ENCODE assay signal across 8 mouse cellular contexts in the genomic region with DNA sequence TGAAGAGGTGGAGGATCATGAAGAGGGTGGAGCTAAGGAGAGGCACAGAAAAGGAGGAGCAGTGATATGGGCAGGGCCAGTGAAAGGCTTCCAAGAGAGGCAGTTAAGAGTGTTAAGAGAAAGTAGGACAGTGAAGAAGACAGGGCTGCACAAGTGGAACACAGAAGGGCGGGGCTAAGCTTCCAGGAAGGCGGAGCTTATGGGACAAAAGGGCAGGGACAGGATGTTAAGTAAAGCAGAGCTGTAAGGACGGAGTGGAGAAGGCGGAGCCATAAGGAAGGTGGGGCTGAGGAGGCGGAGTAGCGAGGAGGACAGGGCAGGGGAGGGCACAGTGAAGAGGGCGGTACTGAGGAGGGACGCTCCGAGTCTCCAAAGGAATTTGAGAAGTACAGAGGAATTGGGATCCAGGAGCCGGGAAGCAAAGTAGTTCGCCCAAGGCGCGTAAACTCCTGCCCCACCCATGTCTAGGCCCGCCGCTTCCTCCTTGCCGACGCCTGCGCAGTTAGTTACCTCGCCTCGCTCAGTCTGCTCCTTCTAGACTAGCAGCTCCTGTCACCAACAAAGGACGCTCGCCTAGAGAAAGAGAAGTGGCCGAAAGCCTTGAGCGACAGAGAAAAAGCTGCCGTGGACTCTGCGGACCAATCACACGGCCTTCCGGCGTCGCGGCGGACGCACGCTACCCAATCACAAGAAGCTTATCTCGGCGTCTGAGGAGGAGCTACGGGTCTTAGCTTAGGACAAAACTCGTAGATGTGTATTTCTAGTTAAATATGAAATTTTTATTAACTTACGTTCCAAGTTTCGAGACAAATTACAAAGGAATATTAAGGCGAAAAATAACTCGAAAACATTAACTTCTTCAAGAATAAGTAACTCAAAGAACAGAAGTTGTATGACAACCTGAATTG. TPM values are rescaled to one million over a fixed set of nuclear protein-coding genes. Genes with fewer than 3 reads are reported as not detected.
DNase-seq lines count a peak whose midpoint lies in the region; ATAC-seq lines count a peak whose summit lies in the region.

Pdcl (minus strand) TSS at position 700 of the 908 bp plus-strand sequence.

- peak; percentile 92 for ATAC-seq in megakaryocyte progenitor cell, adult 5-6 weeks (replicated peaks; ENCODE audit: poor library complexity)

- DNase-seq in adipocyte (ENCODE audit: low spot score): peak; percentile 100
- peak; percentile 96 for DNase-seq in embryo, embryonic 10 days (ENCODE audit: low spot score)
- peak; percentile 77 for DNase-seq in gastrocnemius, postnatal 10 days
- peak; percentile 97 for DNase-seq in induced T-regulatory cell, adult 2 months (ENCODE audit: low read depth)
- peak; percentile 79 to 91 for DNase-seq in left cerebral cortex, adult 9 months (ENCODE audit: low spot score in 2 of 2)
- peak; percentile 81 for DNase-seq in right cerebral cortex, postnatal 14 days
- DNase-seq in urinary bladder, postnatal 36 days (ENCODE audit: low spot score in 2 of 2): peak; percentile 89 to 92

RNA-seq across cellular contexts. Expression of gene Pdcl, which starts in this region (rescaled TPM):
- total RNA-seq in gastrocnemius, postnatal 10 days (2021): 10 to 100 TPM; 21.6 to 26.2 TPM
- total RNA-seq in megakaryocyte progenitor cell, adult 5-6 weeks (2015): 27.3 TPM in 2 replicates
- 56.1 and 98.5 TPM in 2 replicates for total RNA-seq in megakaryocyte progenitor cell, adult 5-6 weeks (2017)

Comparison
In these comparisons a context has a peak if more than half of its experiments do, and no peak if none do; other contexts are left out.
1. Peak in every context shown above with its lines: DNase-seq and ATAC-seq.